Mouse (Mus musculus): ENCODE measurements at regions not wholly inside any gene's neighbourhood (a gene's known extent, or its start where the extent isn't known, plus 50 kb on each side); places are given as distances from the start of the nearest gene placed in this dataset.

GRCm38 (mm10) chr3:149623851-149624532 lies 633.6 kb upstream of the Adgrl2 start:
- 79% methylated on average over 4 of the region's 4 CpGs for WGBS
- no peak overlapping the region for H3K4me3 ChIP-seq (replicated peaks)
- H3K36me3 ChIP-seq, result no peaks in the 10 kb centered on the region
- ATAC-seq (ENCODE audit: low FRiP score), result no peak
- H3K27me3 ChIP-seq (replicated peaks), result no peaks in the 10 kb centered on the region
- no peak overlapping the region for H3K27ac ChIP-seq (replicated peaks)
- H3K9me3 ChIP-seq (replicated peaks), result no peaks in the 10 kb centered on the region
- no peak overlapping the region for H3K4me2 ChIP-seq
- no peaks in the 10 kb centered on the region for H3K4me1 ChIP-seq
- H3K9ac ChIP-seq (replicated peaks), result no peak overlapping the region

- Histone ChIP-seq H3K4me3 (replicated peaks) (no peak overlapping the region), H3K27me3 (replicated peaks) (no peaks in the 10 kb centered on the region), H3K4me1 (no peaks in the 10 kb centered on the region), H3K27ac (replicated peaks) (no peak overlapping the region), H3K9ac (replicated peaks) (no peak overlapping the region), H3K9me3 (replicated peaks) (no peaks in the 10 kb centered on the region), H3K36me3 (no peaks in the 10 kb centered on the region), H3K4me2 (no peak overlapping the region)
- no peak for ATAC-seq (ENCODE audit: low FRiP score)
- WGBS, result 76% methylated on average over 5 of the region's 5 CpGs
Measured at GRCm38 (mm10) chr3:149603865-149604264, 613.5 kb upstream of the Adgrl2 start.

- Histone ChIP-seq H3K9me3 (replicated peaks) (no peaks in the 10 kb centered on the region), H3K4me1 (no peaks in the 10 kb centered on the region), H3K9ac (replicated peaks) (no peak overlapping the region), H3K27ac (replicated peaks) (no peak overlapping the region), H3K27me3 (replicated peaks) (no peaks in the 10 kb centered on the region), H3K4me3 (replicated peaks) (no peak overlapping the region), H3K4me2 (no peak overlapping the region), H3K36me3 (no peaks in the 10 kb centered on the region)
- no peak for ATAC-seq (ENCODE audit: low FRiP score)
- 61% methylated on average over 5 of the region's 5 CpGs for WGBS
Measured at GRCm38 (mm10) chr3:149601276-149601675, 610.9 kb upstream of the Adgrl2 start.

GRCm38 (mm10) chr3:149594470-149594869 lies 604.1 kb upstream of the Adgrl2 start:
- H3K27me3 ChIP-seq (replicated peaks), result no peaks in the 10 kb centered on the region
- no peaks in the 10 kb centered on the region for H3K9me3 ChIP-seq (replicated peaks)
- no peak overlapping the region for H3K4me2 ChIP-seq
- WGBS, result 74% methylated on average over 4 of the region's 4 CpGs
- no peak overlapping the region for H3K4me3 ChIP-seq (replicated peaks)
- no peak overlapping the region for H3K27ac ChIP-seq (replicated peaks)
- no peak for ATAC-seq (ENCODE audit: low FRiP score)
- no peaks in the 10 kb centered on the region for H3K36me3 ChIP-seq
- no peaks in the 10 kb centered on the region for H3K4me1 ChIP-seq
- H3K9ac ChIP-seq (replicated peaks), result no peak overlapping the region

GRCm38 (mm10) chr3:149585769-149586168 lies 595.4 kb upstream of the Adgrl2 start:
- H3K36me3 ChIP-seq, result no peaks in the 10 kb centered on the region
- no peak overlapping the region for H3K27ac ChIP-seq (replicated peaks)
- no peaks in the 10 kb centered on the region for H3K27me3 ChIP-seq (replicated peaks)
- ATAC-seq (ENCODE audit: low FRiP score), result no peak
- H3K4me2 ChIP-seq, result no peak overlapping the region
- H3K9ac ChIP-seq (replicated peaks), result no peak overlapping the region
- 57% methylated on average over 2 of the region's 2 CpGs for WGBS
- H3K4me1 ChIP-seq, result no peaks in the 10 kb centered on the region
- no peak overlapping the region for H3K4me3 ChIP-seq (replicated peaks)
- no peaks in the 10 kb centered on the region for H3K9me3 ChIP-seq (replicated peaks)

- no peak overlapping the region for H3K9ac ChIP-seq (replicated peaks)
- H3K36me3 ChIP-seq, result no peaks in the 10 kb centered on the region
- no peaks in the 10 kb centered on the region for H3K4me1 ChIP-seq
- WGBS, result 37% methylated on average over 3 of the region's 3 CpGs
- H3K4me3 ChIP-seq (replicated peaks), result no peak overlapping the region
- no peak overlapping the region for H3K27ac ChIP-seq (replicated peaks)
- no peak for ATAC-seq (ENCODE audit: low FRiP score)
- H3K4me2 ChIP-seq, result no peak overlapping the region
- H3K27me3 ChIP-seq (replicated peaks), result no peaks in the 10 kb centered on the region
- H3K9me3 ChIP-seq (replicated peaks), result no peaks in the 10 kb centered on the region
Measured at GRCm38 (mm10) chr3:149581141-149581540, 590.8 kb upstream of the Adgrl2 start.

GRCm38 (mm10) chr3:149575678-149576077 lies 585.3 kb upstream of the Adgrl2 start:
- 57% methylated on average over 3 of the region's 3 CpGs for WGBS
- ATAC-seq (ENCODE audit: low FRiP score), result no peak
- Histone ChIP-seq H3K4me1 (no peaks in the 10 kb centered on the region), H3K27ac (replicated peaks) (no peak overlapping the region), H3K4me3 (replicated peaks) (no peak overlapping the region), H3K9me3 (replicated peaks) (no peaks in the 10 kb centered on the region), H3K27me3 (replicated peaks) (no peaks in the 10 kb centered on the region), H3K36me3 (no peaks in the 10 kb centered on the region), H3K4me2 (no peak overlapping the region), H3K9ac (replicated peaks) (no peak overlapping the region)

- H3K4me3 ChIP-seq (replicated peaks), result no peak overlapping the region
- no peaks in the 10 kb centered on the region for H3K36me3 ChIP-seq
- WGBS, result 88% methylated on average over 6 of the region's 6 CpGs
- H3K27ac ChIP-seq (replicated peaks), result no peak overlapping the region
- no peaks in the 10 kb centered on the region for H3K4me1 ChIP-seq
- no peak overlapping the region for H3K4me2 ChIP-seq
- H3K9me3 ChIP-seq (replicated peaks), result no peaks in the 10 kb centered on the region
- no peak overlapping the region for H3K9ac ChIP-seq (replicated peaks)
- ATAC-seq (ENCODE audit: low FRiP score), result no peak
- no peaks in the 10 kb centered on the region for H3K27me3 ChIP-seq (replicated peaks)
Measured at GRCm38 (mm10) chr3:149566853-149567252, 576.5 kb upstream of the Adgrl2 start.

GRCm38 (mm10) chr3:149550231-149550951 lies 560.0 kb upstream of the Adgrl2 start:
- H3K4me1 ChIP-seq, result peaks cover 8% of the 10 kb centered on the region; the same call in 1 of the 2 replicates
- H3K27me3 ChIP-seq (replicated peaks), result no peaks in the 10 kb centered on the region
- H3K9ac ChIP-seq (replicated peaks), result no peak overlapping the region
- no peak overlapping the region for H3K27ac ChIP-seq (replicated peaks)
- no peaks in the 10 kb centered on the region for H3K36me3 ChIP-seq
- H3K9me3 ChIP-seq (replicated peaks), result no peaks in the 10 kb centered on the region
- H3K4me2 ChIP-seq, result no peak overlapping the region
- no peak for ATAC-seq (ENCODE audit: low FRiP score)
- H3K4me3 ChIP-seq (replicated peaks), result no peak overlapping the region
- WGBS, result 89% methylated on average over 9 of the region's 9 CpGs

- no peak overlapping the region for H3K27ac ChIP-seq (replicated peaks)
- H3K9ac ChIP-seq (replicated peaks), result no peak overlapping the region
- H3K27me3 ChIP-seq (replicated peaks), result no peaks in the 10 kb centered on the region
- H3K9me3 ChIP-seq (replicated peaks), result no peaks in the 10 kb centered on the region
- WGBS, result 75% methylated on average over 6 of the region's 6 CpGs
- H3K36me3 ChIP-seq, result no peaks in the 10 kb centered on the region
- no peak for ATAC-seq (ENCODE audit: low FRiP score)
- no peak overlapping the region for H3K4me3 ChIP-seq (replicated peaks)
- H3K4me2 ChIP-seq, result no peak overlapping the region
- H3K4me1 ChIP-seq, result peaks cover 8% of the 10 kb centered on the region; the same call in 1 of the 2 replicates
Measured at GRCm38 (mm10) chr3:149547045-149547444, 556.7 kb upstream of the Adgrl2 start.

- H3K4me2 ChIP-seq, result 0 out of 2 replicates have a peak overlapping the region, but pooled peaks have one; percentile 11
Measured at GRCm38 (mm10) chr3:149546256-149546655, 555.9 kb upstream of the Adgrl2 start.

GRCm38 (mm10) chr3:149534183-149534582 lies 543.8 kb upstream of the Adgrl2 start:
- Histone ChIP-seq H3K27ac (replicated peaks) (no peak overlapping the region), H3K4me3 (replicated peaks) (no peak overlapping the region), H3K9ac (replicated peaks) (no peak overlapping the region), H3K36me3 (no peaks in the 10 kb centered on the region), H3K9me3 (replicated peaks) (no peaks in the 10 kb centered on the region), H3K4me2 (no peak overlapping the region), H3K4me1 (no peaks in the 10 kb centered on the region), H3K27me3 (replicated peaks) (no peaks in the 10 kb centered on the region)
- WGBS, result 78% methylated on average over 4 of the region's 4 CpGs
- ATAC-seq (ENCODE audit: low FRiP score), result no peak

More at GRCm38 (mm10) chr3:149546256-149546655, 555.9 kb upstream of the Adgrl2 start:
- Histone ChIP-seq H3K27me3 (replicated peaks) (no peaks in the 10 kb centered on the region), H3K4me3 (replicated peaks) (no peak overlapping the region), H3K27ac (replicated peaks) (no peak overlapping the region), H3K4me1 (peaks cover 8% of the 10 kb centered on the region; the same call in 1 of the 2 replicates), H3K9ac (replicated peaks) (no peak overlapping the region), H3K36me3 (no peaks in the 10 kb centered on the region), H3K9me3 (replicated peaks) (no peaks in the 10 kb centered on the region)
- WGBS, result 58% methylated on average over 10 of the region's 10 CpGs
- no peak for ATAC-seq (ENCODE audit: low FRiP score)

Data from neural tube, embryonic 15.5 days (tissue).